ENCODE assay signal across 9 mouse cellular contexts in genomic region chr2:167804493-167805227, GRCm38 (mm10).
DNase-seq lines count a peak whose midpoint lies in the region; ATAC-seq lines count a peak whose summit lies in the region.
"Had no signal": no experiment of that assay in that cellular context is flagged by ENCODE, and none has a peak within 500 bp of the region (broad histone marks: within the 10 kb centered on the region; RNA-seq: fewer than 3 reads in every experiment).

No protein-coding gene starts in this region.

- DNase-seq in layer of hippocampus, adult 9-11 months = peak; percentile 38
- no peak for DNase-seq in layer of hippocampus, postnatal 25 days (ENCODE audit: extremely low spot score in 1 of 2, low spot score in 1 of 2)
- peak; percentile 32 to 64 for DNase-seq in monocyte, adult 2 months (ENCODE audit: low read depth in 1 of 2, low spot score in 2 of 2)
- DNase-seq in thymus, postnatal 10 days (ENCODE audit: low spot score in 2 of 2) = peak; percentile 50 to 60
- DNase-seq in cerebellum, adult 9-10 months = no peak
- no peak for DNase-seq in cerebellum, adult 8-10 months
- DNase-seq: cerebellum, postnatal 36 days had no signal

- ATAC-seq in granulocyte monocyte progenitor cell, adult 5-6 weeks (replicated peaks; ENCODE audit: poor library complexity, severe bottlenecking) = peak; percentile 83
- ATAC-seq in erythroblast, adult 5-6 weeks (replicated peaks; ENCODE audit: low FRiP score, poor library complexity, severe bottlenecking) = no peak

Comparison
In these comparisons a context has a peak if more than half of its experiments do, and no peak if none do; other contexts are left out.
1. DNase-seq: peak in layer of hippocampus, adult 9-11 months (single experiment), monocyte, adult 2 months (2 of 2) and thymus, postnatal 10 days (2 of 2); none in layer of hippocampus, postnatal 25 days (0 of 2), cerebellum, adult 9-10 months (single experiment) and cerebellum, adult 8-10 months (single experiment).